Mouse (Mus musculus) megakaryocyte, adult 5-6 weeks (primary cell): ENCODE measurements at regions not wholly inside any gene's neighbourhood (a gene's known extent, or its start where the extent isn't known, plus 50 kb on each side); places are given as distances from the start of the nearest gene placed in this dataset.

Experiments
- ATAC-seq: 2 replicates; pipeline ENCODE4 v1.8.0; 2016; ENCODE audit warnings: mild to moderate bottlenecking, inconsistent platforms; ENCODE audit not compliant: poor library complexity, severe bottlenecking

GRCm38 (mm10) chr19:26026103-26026502 is 353.9 kb downstream of the Dmrt2 start:
- ATAC-seq, result no peak

- ATAC-seq, result no peak
These were observed 365.1 kb downstream of the Dmrt2 start for GRCm38 (mm10) chr19:26037270-26037669.

DNA sequence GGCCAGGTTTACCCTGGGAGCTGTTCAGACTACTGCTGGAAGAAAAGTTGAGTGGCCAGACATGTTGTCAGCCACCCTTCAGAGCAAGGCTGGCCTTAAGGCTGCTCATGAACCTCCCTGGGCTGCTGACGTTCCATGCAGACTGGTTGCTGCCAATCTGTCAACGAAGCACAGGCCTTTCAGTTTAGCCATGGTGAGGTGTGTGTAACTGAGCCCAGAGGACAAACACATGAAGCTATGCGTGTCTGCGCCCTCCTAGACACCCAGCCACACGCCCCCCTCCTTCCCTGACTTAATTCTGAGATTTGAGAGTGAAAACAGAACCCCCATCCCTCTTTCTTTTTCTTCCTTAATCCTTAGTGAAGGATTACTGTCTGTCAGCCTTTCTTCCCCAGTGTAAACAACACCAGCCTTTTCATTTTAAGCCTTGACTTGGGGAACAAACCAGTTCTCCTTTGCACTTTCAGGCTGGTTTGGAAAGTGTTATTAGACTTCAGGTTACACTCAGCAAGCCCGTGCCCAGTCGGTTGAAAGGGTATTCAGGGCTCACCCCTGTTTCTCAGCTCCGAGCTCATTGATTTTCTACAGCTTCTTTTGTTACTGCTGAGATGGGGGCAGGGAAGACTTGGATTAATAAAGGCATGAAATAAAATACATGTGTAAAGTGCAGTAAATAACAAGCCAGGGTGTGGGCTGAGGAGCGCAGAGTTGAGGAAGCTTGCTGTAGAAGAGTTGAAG is 379.4 kb downstream of the Dmrt2 start:
- ATAC-seq, result no peak

- no peak for ATAC-seq
These were observed 387.5 kb downstream of the Dmrt2 start for GRCm38 (mm10) chr19:26059668-26060067.

GRCm38 (mm10) chr19:26068553-26068952 is 396.3 kb downstream of the Dmrt2 start:
- no peak for ATAC-seq

GRCm38 (mm10) chr19:26069908-26070307 is 397.7 kb downstream of the Dmrt2 start:
- no peak for ATAC-seq

GRCm38 (mm10) chr19:26088318-26088717 is 416.1 kb downstream of the Dmrt2 start:
- ATAC-seq, result no peak

DNA sequence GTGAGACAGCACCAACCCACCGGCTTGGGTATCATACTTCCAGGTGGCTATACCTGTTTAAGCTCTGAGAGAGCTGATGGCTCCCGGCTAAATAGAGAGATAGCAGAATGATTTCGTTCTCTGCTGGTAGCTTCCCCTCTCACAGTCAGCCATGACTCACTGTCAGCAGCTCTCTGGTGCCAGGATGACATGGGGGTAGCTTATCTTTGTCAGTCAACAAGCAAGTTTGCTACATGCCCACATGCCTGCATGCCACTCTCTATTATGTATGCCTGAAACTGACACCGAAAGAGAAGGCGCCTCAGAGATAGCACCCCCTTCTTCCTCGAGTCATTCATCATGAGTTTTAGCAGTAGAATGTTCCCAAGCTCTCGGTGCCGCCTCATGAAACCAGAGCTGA is 419.2 kb downstream of the Dmrt2 start:
- no peak for ATAC-seq

DNA sequence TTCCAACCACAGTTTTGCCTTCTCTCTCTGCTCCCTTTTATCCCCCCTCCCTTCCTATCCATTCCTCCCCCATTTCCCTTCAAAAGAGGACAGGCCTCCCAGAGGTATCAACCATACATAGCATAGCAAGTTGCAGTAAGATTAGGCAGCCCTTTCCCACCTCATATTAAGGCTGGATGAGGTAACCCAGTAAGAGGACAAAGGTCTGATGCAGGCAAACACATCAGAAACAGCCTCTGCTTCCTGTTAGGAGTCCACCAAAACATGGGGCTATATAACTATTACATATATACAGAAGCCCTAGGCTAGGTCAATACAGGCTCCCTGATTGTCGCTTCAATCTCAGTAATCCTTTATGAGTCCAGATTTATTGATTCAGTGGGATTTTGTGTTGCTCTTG is 421.6 kb downstream of the Dmrt2 start:
- no peak for ATAC-seq

GRCm38 (mm10) chr19:26114326-26114725 is 442.1 kb downstream of the Dmrt2 start:
- ATAC-seq, result peak; percentile 80

DNA sequence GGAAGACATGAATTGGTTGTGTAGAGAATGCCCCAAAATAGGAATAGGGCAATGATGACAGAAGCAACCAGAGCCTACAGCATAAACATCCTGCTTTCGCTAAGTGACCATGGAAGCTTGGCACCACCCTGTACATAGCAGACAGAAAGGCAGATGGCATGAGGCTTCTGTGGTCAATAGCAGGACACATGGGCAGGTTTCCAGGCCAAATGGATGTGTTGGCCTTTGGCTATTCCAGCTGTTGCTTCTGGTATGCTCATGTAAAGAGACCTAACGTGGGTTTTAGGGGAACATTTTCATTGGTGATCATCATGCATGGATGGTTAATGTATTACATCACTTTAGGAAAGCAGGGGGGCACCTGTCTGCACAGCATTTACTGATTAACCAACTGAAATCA is 456.2 kb downstream of the Dmrt2 start:
- ATAC-seq, result no peak

- no peak for ATAC-seq
These were observed 462.2 kb downstream of the Dmrt2 start for GRCm38 (mm10) chr19:26134385-26134784.

DNA sequence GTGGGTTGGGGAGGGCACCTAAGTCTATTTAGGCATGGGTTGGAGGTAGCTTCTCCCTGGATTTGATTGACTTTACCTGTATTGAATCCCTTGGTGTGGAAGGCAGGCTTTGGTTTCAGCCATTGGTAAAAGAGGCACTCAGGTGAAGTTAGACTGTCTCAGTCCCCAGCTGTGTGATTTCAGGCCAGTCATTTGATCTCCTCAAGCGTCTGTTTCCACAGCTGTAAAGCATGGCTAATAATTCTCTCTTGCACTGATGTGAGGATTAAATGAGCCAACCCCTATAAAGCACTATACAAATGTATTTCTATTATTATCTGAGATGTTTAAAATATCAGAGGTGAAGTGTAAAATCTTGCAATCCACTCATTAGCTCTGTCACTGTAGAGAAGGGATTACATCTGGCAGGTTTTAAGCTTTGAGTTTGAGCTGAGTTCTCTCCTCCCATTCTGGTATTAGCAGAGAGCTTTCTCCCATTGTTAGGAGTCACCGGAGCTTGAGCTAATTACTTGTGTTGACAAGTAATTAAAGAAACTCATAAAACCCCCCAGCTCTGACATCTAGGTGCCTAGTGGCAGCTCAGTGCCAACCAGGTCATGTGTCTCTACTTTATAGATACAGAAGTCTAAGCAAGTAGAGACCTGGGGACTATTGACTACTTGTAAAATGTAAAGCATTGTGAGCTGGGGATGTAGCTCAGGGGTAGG is 463.3 kb downstream of the Dmrt2 start:
- no peak for ATAC-seq

DNA sequence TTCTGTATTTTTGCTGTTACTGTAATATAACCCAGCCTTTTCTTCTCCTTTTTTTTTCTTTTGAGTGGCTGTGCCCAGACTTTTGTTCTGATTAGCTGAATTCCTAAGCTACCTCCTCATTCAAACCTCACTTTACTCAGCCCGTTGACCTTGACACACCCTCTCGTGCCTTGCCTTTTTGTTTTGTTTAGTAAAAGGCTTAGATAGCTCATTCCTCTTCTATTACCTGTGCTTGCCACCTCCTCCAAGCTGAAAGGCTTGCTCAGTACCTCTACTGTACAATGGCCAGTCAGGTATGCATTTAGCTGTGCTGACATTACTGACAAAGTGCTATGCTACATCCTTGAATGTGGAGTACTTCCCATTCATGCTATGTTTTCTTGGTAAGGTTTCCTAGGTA is 464.2 kb upstream of the Smarca2 start:
- no peak for ATAC-seq

DNA sequence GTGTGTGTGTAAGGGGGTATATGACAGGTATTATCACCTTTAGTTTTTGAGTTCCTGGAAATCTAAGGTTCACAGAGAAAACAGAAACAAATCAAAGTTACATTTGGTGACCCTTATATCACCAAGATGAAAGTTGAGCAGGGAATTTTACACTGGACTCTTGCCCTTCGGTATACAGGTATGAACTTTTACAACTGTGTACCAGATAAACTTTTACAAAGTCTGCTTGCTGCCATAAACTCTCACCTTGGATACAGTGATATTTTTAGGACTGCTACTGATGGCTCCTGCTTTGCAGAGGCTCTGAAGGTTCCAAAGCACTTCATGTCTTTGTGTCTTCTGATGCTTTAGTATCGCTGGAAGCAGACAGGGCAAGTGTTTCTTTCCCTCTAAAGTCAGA is 461.3 kb upstream of the Smarca2 start:
- ATAC-seq, result no peak

- no peak for ATAC-seq
These were observed 453.6 kb upstream of the Smarca2 start for GRCm38 (mm10) chr19:26151216-26151615.

DNA sequence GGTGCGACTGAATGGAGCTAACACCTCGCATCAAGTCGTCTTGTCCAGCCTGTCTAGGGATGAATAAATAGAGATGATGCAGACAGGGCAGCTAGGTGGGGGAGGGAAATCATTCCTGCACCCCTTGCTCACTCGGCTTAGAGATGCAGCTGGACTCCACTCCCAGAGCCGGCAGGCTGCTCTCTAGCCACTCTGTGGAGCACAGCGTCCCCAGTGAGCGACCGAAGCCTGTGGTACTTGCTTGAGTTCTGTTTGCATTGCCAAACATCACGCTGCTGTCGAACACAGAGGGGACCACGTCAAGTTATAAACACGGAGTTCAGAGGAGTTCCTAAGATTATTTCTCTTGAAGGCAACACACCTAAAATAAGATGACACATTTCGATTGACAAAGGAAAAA is 439.9 kb upstream of the Smarca2 start:
- ATAC-seq, result no peak

DNA sequence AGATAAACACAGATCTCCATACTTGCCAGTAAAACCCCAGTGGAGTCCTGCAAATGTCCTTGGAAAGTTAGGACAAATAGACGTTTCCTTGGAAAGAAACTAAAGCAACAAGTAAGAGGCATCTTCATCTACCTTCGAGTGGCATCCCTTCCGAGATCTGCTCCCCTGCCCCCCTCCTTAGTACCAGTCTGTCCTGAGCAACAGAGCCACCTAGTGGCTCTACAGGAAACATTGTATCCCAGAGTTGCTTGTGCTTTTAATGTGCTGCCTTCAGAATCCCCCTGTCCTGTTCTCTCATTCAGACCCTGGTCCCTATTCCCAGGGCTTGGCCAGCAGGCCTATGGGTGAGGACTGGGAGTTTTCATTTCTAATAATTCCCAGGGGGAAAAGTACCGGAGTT is 423.1 kb upstream of the Smarca2 start:
- ATAC-seq, result no peak

DNA sequence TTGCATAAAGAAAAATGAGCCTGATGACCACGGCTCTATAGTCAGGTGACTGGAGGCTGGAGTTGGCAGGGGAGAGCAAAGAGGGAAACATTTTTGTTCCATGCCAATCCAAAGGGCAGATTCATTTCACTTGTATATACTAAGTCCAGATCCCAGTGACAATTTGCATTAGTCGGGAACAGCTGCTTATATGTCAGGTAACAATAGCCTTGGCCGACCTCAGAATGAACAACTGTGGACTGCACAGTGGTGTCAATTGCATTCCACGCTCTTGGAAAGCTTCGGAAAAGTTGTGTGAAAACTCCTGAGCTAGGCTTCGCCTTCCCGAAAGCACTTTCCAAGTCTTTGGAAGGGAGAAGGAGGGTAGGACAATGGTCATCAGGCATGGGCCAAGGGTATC is 419.8 kb upstream of the Smarca2 start:
- no peak for ATAC-seq

GRCm38 (mm10) chr19:26190803-26191202 is 414.0 kb upstream of the Smarca2 start:
- ATAC-seq, result no peak

DNA sequence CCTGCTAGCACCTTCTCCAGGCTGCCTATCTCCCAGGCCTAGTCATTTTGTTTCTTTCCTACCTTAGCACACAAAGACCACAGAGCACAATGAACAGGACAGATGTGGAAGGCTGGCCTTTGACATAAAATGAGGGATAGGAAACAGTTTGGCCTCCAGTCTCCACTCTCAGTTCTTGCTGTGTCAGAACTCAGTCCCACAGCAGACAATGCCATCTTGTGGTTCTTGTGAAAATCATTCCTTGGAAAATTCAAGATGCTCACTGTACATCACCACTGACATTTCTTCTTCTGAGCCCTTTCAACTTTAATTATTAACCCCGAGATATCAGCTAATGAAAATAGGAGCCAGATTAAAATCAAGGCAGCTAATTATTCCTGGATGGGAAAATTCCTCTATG is 411.2 kb upstream of the Smarca2 start:
- ATAC-seq, result no peak

DNA sequence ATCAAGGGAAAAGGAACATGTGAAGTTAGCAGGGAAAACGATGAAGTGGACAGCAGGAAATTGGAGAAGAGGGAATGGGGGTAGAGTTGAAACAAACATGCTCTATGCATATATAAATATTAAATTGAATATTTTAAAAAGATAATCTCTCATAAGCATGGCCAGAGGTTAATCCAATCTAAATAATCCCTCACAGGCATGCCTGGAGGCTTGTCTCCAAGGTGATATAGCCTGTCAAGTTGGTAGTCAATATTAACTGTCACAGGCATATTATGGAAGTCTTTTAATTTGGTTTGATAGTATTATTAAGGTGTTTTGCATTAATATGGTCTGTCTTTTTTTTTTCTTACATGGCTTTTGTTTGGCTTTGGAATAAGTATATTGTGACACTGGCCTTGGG is 396.1 kb upstream of the Smarca2 start:
- no peak for ATAC-seq

GRCm38 (mm10) chr19:26234539-26234938 is 370.3 kb upstream of the Smarca2 start:
- no peak for ATAC-seq
